Mouse (Mus musculus) heart, adult 11 months (tissue): ENCODE results near the gene Kiss1r.
"Not testable (repeated sequence)": the region's sequence is repeated elsewhere in the genome, so short reads cannot be mapped to it uniquely, and the experiment has no call there.

Experiments
- DNase-seq: peaks from one replicate; pipeline ENCODE4 v3.0.0; 2022

Kiss1r gene

GRCm38 (mm10) chr10:79940749-79941148 is 24.0 kb downstream of the Kiss1r start:
- peak; percentile 98 for DNase-seq

- DNase-seq, result no peak
Observed at GRCm38 (mm10) chr10:79942988-79943387, 26.2 kb downstream of the Kiss1r start.

- DNase-seq, result no peak
Observed at GRCm38 (mm10) chr10:79943471-79943901, 26.7 kb downstream of the Kiss1r start.

GRCm38 (mm10) chr10:79945507-79946234 is 28.9 kb downstream of the Kiss1r start:
- DNase-seq, result no peak

- DNase-seq, result no peak
Observed at GRCm38 (mm10) chr10:79946752-79947322, 30.1 kb downstream of the Kiss1r start.

GRCm38 (mm10) chr10:79947502-79947901 is 30.7 kb downstream of the Kiss1r start:
- peak; percentile 91 for DNase-seq

GRCm38 (mm10) chr10:79949873-79950272 is 33.1 kb downstream of the Kiss1r start:
- no peak for DNase-seq

GRCm38 (mm10) chr10:79950661-79951060 is 33.9 kb downstream of the Kiss1r start:
- no peak for DNase-seq

GRCm38 (mm10) chr10:79953946-79954345 is 37.2 kb downstream of the Kiss1r start:
- peak; percentile 94 for DNase-seq

- DNase-seq, result peak; percentile 92
Observed at GRCm38 (mm10) chr10:79955691-79956090, 38.9 kb downstream of the Kiss1r start.

- peak; percentile 93 for DNase-seq
Observed at GRCm38 (mm10) chr10:79956643-79957154, 39.9 kb downstream of the Kiss1r start.

- DNase-seq, result peak; percentile 97
Observed at GRCm38 (mm10) chr10:79958140-79958816, 41.5 kb downstream of the Kiss1r start.

- not testable (repeated sequence) for DNase-seq
Observed at GRCm38 (mm10) chr10:79959412-79959811, 42.6 kb downstream of the Kiss1r start.

- peak; percentile 100 for DNase-seq
Observed at GRCm38 (mm10) chr10:79959847-79960601, 43.3 kb downstream of the Kiss1r start, which contains the start of gene Wdr18. TSS of gene Wdr18 (plus strand) at chr10:79960152.

- DNase-seq, result peak; percentile 91
Observed at GRCm38 (mm10) chr10:79960671-79961294, 44.0 kb downstream of the Kiss1r start.

GRCm38 (mm10) chr10:79964727-79965126 is 48.0 kb downstream of the Kiss1r start:
- DNase-seq, result peak; percentile 91

- DNase-seq, result no peak
Observed at GRCm38 (mm10) chr10:79965325-79965724, 48.6 kb downstream of the Kiss1r start.

GRCm38 (mm10) chr10:79966886-79967400 is 50.2 kb downstream of the Kiss1r start:
- DNase-seq, result peak; percentile 98

GRCm38 (mm10) chr10:79968181-79968580 is 51.4 kb downstream of the Kiss1r start:
- no peak for DNase-seq

- DNase-seq, result no peak
Observed at GRCm38 (mm10) chr10:79969124-79969568, 52.4 kb downstream of the Kiss1r start.

GRCm38 (mm10) chr10:79970415-79971182 is 53.8 kb downstream of the Kiss1r start, which contains the start of gene Grin3b:
TSS of gene Grin3b (plus strand) at chr10:79970715.
- DNase-seq, result no peak
